Mouse (Mus musculus): Measurements from ENCODE around the gene Ajm1. TPM values are rescaled to one million over a fixed set of nuclear protein-coding genes. Genes with fewer than 3 reads are reported as not detected.

The Ajm1 gene
- polyA plus RNA-seq, 1 experiment from 2014 or later = 0.93 TPM

- no peaks in the 10 kb centered on the region for H3K36me3 ChIP-seq (ENCODE audit: control insufficient read depth, insufficient read depth, low read length)
- 6% methylated on average over 43 of the region's 43 CpGs for WGBS
- peak overlapping the region; percentile 87 for H3K9ac ChIP-seq (ENCODE audit: low read depth, low read length)
Measured at GRCm38 (mm10) chr2:25545996-25546810, 35.4 kb downstream of the Ajm1 start.

GRCm38 (mm10) chr2:25541644-25542367 is 39.8 kb downstream of the Ajm1 start:
- no peak overlapping the region for H3K4me3 ChIP-seq (ENCODE audit: low read length)
- WGBS = 71% methylated on average over 10 of the region's 10 CpGs
- H3K27ac ChIP-seq (ENCODE audit: low read length) = no peak overlapping the region
- no peaks in the 10 kb centered on the region for H3K36me3 ChIP-seq (ENCODE audit: control insufficient read depth, insufficient read depth, low read length)
- no peaks in the 10 kb centered on the region for H3K9me3 ChIP-seq (ENCODE audit: control insufficient read depth, low read length)
- H3K9ac ChIP-seq (ENCODE audit: low read depth, low read length) = no peak overlapping the region
- ATAC-seq = no peak
- H3K4me2 ChIP-seq (ENCODE audit: low read depth, low read length) = no peak overlapping the region
- H3K4me1 ChIP-seq (ENCODE audit: control insufficient read depth, insufficient read depth, low read length) = peaks cover 6% of the 10 kb centered on the region
- H3K27me3 ChIP-seq (replicated peaks; ENCODE audit: control insufficient read depth, insufficient read depth, low read length) = no peaks in the 10 kb centered on the region

More at GRCm38 (mm10) chr2:25545996-25546810, 35.4 kb downstream of the Ajm1 start:
- Histone ChIP-seq H3K9me3 (ENCODE audit: control insufficient read depth, low read length) (no peaks in the 10 kb centered on the region), H3K4me2 (ENCODE audit: low read depth, low read length) (peak overlapping the region; percentile 88), H3K27me3 (replicated peaks; ENCODE audit: control insufficient read depth, insufficient read depth, low read length) (no peaks in the 10 kb centered on the region), H3K4me1 (ENCODE audit: control insufficient read depth, insufficient read depth, low read length) (peaks cover 6% of the 10 kb centered on the region), H3K27ac (ENCODE audit: low read length) (peak overlapping the region; percentile 67), H3K4me3 (ENCODE audit: low read length) (peak overlapping the region; percentile 79)
- peak; percentile 80 for ATAC-seq

GRCm38 (mm10) chr2:25540541-25540948 is 41.0 kb downstream of the Ajm1 start:
- no peaks in the 10 kb centered on the region for H3K9me3 ChIP-seq (ENCODE audit: control insufficient read depth, low read length)
- no peaks in the 10 kb centered on the region; the same call in 1 of the 2 replicates for H3K4me1 ChIP-seq (ENCODE audit: control insufficient read depth, insufficient read depth, low read length)
- 93% methylated on average over 4 of the region's 4 CpGs for WGBS
- H3K27ac ChIP-seq (ENCODE audit: low read length) = no peak overlapping the region
- no peak overlapping the region for H3K4me2 ChIP-seq (ENCODE audit: low read depth, low read length)
- H3K4me3 ChIP-seq (ENCODE audit: low read length) = no peak overlapping the region
- H3K36me3 ChIP-seq (ENCODE audit: control insufficient read depth, insufficient read depth, low read length) = 0 out of 2 replicates have a peak, but pooled peaks cover 4% of the 10 kb centered on the region
- no peak overlapping the region for H3K9ac ChIP-seq (ENCODE audit: low read depth, low read length)
- no peak for ATAC-seq
- H3K27me3 ChIP-seq (replicated peaks; ENCODE audit: control insufficient read depth, insufficient read depth, low read length) = no peaks in the 10 kb centered on the region

GRCm38 (mm10) chr2:25536531-25536930 is 45.0 kb downstream of the Ajm1 start:
- H3K4me3 ChIP-seq (ENCODE audit: low read length) = no peak overlapping the region
- H3K27me3 ChIP-seq (replicated peaks; ENCODE audit: control insufficient read depth, insufficient read depth, low read length) = no peaks in the 10 kb centered on the region
- ATAC-seq = no peak
- H3K9me3 ChIP-seq (ENCODE audit: control insufficient read depth, low read length) = no peaks in the 10 kb centered on the region
- WGBS = 82% methylated on average over 8 of the region's 8 CpGs
- no peak overlapping the region for H3K4me2 ChIP-seq (ENCODE audit: low read depth, low read length)
- H3K36me3 ChIP-seq (ENCODE audit: control insufficient read depth, insufficient read depth, low read length) = 0 out of 2 replicates have a peak, but pooled peaks cover 5% of the 10 kb centered on the region
- no peak overlapping the region for H3K9ac ChIP-seq (ENCODE audit: low read depth, low read length)
- H3K4me1 ChIP-seq (ENCODE audit: control insufficient read depth, insufficient read depth, low read length) = no peaks in the 10 kb centered on the region
- H3K27ac ChIP-seq (ENCODE audit: low read length) = no peak overlapping the region

- no peak overlapping the region for H3K9ac ChIP-seq (ENCODE audit: low read depth, low read length)
- H3K4me3 ChIP-seq (ENCODE audit: low read length) = no peak overlapping the region
- no peaks in the 10 kb centered on the region for H3K9me3 ChIP-seq (ENCODE audit: control insufficient read depth, low read length)
- no peak for ATAC-seq
- no peaks in the 10 kb centered on the region for H3K27me3 ChIP-seq (replicated peaks; ENCODE audit: control insufficient read depth, insufficient read depth, low read length)
- no peak overlapping the region for H3K4me2 ChIP-seq (ENCODE audit: low read depth, low read length)
- WGBS = 82% methylated on average over 2 of the region's 2 CpGs
- no peak overlapping the region for H3K27ac ChIP-seq (ENCODE audit: low read length)
- H3K36me3 ChIP-seq (ENCODE audit: control insufficient read depth, insufficient read depth, low read length) = peaks cover 12% of the 10 kb centered on the region
- H3K4me1 ChIP-seq (ENCODE audit: control insufficient read depth, insufficient read depth, low read length) = no peaks in the 10 kb centered on the region
Measured at GRCm38 (mm10) chr2:25534866-25535182, 46.7 kb downstream of the Ajm1 start.

GRCm38 (mm10) chr2:25534178-25534865 is 47.2 kb downstream of the Ajm1 start:
- Histone ChIP-seq H3K9me3 (ENCODE audit: control insufficient read depth, low read length) (no peaks in the 10 kb centered on the region), H3K27me3 (replicated peaks; ENCODE audit: control insufficient read depth, insufficient read depth, low read length) (no peaks in the 10 kb centered on the region), H3K9ac (ENCODE audit: low read depth, low read length) (no peak overlapping the region), H3K36me3 (ENCODE audit: control insufficient read depth, insufficient read depth, low read length) (peaks cover 14% of the 10 kb centered on the region), H3K4me1 (ENCODE audit: control insufficient read depth, insufficient read depth, low read length) (no peaks in the 10 kb centered on the region), H3K27ac (ENCODE audit: low read length) (no peak overlapping the region), H3K4me3 (ENCODE audit: low read length) (no peak overlapping the region), H3K4me2 (ENCODE audit: low read depth, low read length) (no peak overlapping the region)
- no peak for ATAC-seq
- WGBS = 88% methylated on average over 3 of the region's 3 CpGs

- H3K36me3 ChIP-seq (ENCODE audit: control insufficient read depth, insufficient read depth, low read length) = peaks cover 19% of the 10 kb centered on the region
- ATAC-seq = no peak
- 93% methylated on average over 2 of the region's 2 CpGs for WGBS
- H3K4me2 ChIP-seq (ENCODE audit: low read depth, low read length) = no peak overlapping the region
- no peak overlapping the region for H3K4me3 ChIP-seq (ENCODE audit: low read length)
- no peaks in the 10 kb centered on the region for H3K4me1 ChIP-seq (ENCODE audit: control insufficient read depth, insufficient read depth, low read length)
- H3K9me3 ChIP-seq (ENCODE audit: control insufficient read depth, low read length) = no peaks in the 10 kb centered on the region
- H3K27me3 ChIP-seq (replicated peaks; ENCODE audit: control insufficient read depth, insufficient read depth, low read length) = no peaks in the 10 kb centered on the region
- no peak overlapping the region for H3K27ac ChIP-seq (ENCODE audit: low read length)
- no peak overlapping the region for H3K9ac ChIP-seq (ENCODE audit: low read depth, low read length)
Measured at GRCm38 (mm10) chr2:25533707-25534106, 47.9 kb downstream of the Ajm1 start.

GRCm38 (mm10) chr2:25526510-25527302 is 54.9 kb downstream of the Ajm1 start:
- Histone ChIP-seq H3K36me3 (ENCODE audit: control insufficient read depth, insufficient read depth, low read length) (peaks cover 42% of the 10 kb centered on the region), H3K27me3 (replicated peaks; ENCODE audit: control insufficient read depth, insufficient read depth, low read length) (no peaks in the 10 kb centered on the region), H3K9me3 (ENCODE audit: control insufficient read depth, low read length) (no peaks in the 10 kb centered on the region), H3K27ac (ENCODE audit: low read length) (no peak overlapping the region), H3K4me2 (ENCODE audit: low read depth, low read length) (no peak overlapping the region), H3K4me3 (ENCODE audit: low read length) (no peak overlapping the region), H3K4me1 (ENCODE audit: control insufficient read depth, insufficient read depth, low read length) (no peaks in the 10 kb centered on the region), H3K9ac (ENCODE audit: low read depth, low read length) (no peak overlapping the region)
- 88% methylated on average over 9 of the region's 9 CpGs for WGBS
- ATAC-seq = no peak
